Mouse (Mus musculus) embryonic facial prominence, embryonic 14.5 days (tissue): Measurements from ENCODE around the gene Car12. TPM values are rescaled to one million over a fixed set of nuclear protein-coding genes. Genes with fewer than 3 reads are reported as not detected.

Experiments used
- ATAC-seq: fragments of 200-750 bp; cut with Nextera tagmentation; 2 replicates; pipeline ENCODE4 v1.8.0; 2017; ENCODE audit warnings: low read depth, moderate number of reproducible peaks, moderate TSS enrichment
- DNase-seq: peaks from one replicate; pipeline ENCODE4 v3.0.0-alpha.2; 2015; ENCODE audit warnings: low spot score
- H3K27ac ChIP-seq: fragments of 300-500 bp; sonication (generic); replicated peaks from 2 replicates; pipeline ENCODE4 v1.5.1; 2014; ENCODE audit warnings: low read depth, mild to moderate bottlenecking, low read length, moderate library complexity
- H3K27me3 ChIP-seq: fragments of 300-500 bp; sonication (generic); replicated peaks from 2 replicates; pipeline ENCODE4 v1.6.1; 2014; ENCODE audit warnings: low read length; ENCODE audit not compliant: control insufficient read depth, insufficient read depth
- H3K36me3 ChIP-seq: fragments of 300-500 bp; sonication (generic); 2 replicates; pipeline ENCODE4 v1.6.1; 2014; ENCODE audit warnings: low read length, mixed read lengths; ENCODE audit not compliant: control insufficient read depth, insufficient read depth
- H3K4me1 ChIP-seq: fragments of 300-500 bp; sonication (generic); 2 replicates; pipeline ENCODE4 v1.6.1; 2014; ENCODE audit warnings: antibody characterized with exemption, low read length; ENCODE audit not compliant: control insufficient read depth, insufficient read depth
- H3K4me2 ChIP-seq: fragments of 300-500 bp; sonication (generic); 2 replicates; pipeline ENCODE4 v1.6.1; 2014; ENCODE audit warnings: low read depth, mild to moderate bottlenecking, low read length, moderate library complexity, mixed read lengths
- H3K4me3 ChIP-seq: fragments of 300-500 bp; sonication (generic); 2 replicates; pipeline ENCODE4 v1.5.1; 2014; ENCODE audit warnings: low read depth, mild to moderate bottlenecking, low read length
- H3K9ac ChIP-seq: fragments of 300-500 bp; sonication (generic); 2 replicates; pipeline ENCODE4 v1.6.1; 2014; ENCODE audit warnings: low read depth, mild to moderate bottlenecking, low read length, moderate library complexity, mixed read lengths
- H3K9me3 ChIP-seq: fragments of 300-500 bp; sonication (generic); 2 replicates; pipeline ENCODE4 v1.6.1; 2016; ENCODE audit warnings: low read length; ENCODE audit not compliant: control insufficient read depth
- WGBS: fragments of 180-500 bp; shearing (Covaris S2); extraction: QIAGEN DNeasy Blood & Tissue Kit; methylation state at CpG from one replicate; pipeline ENCODE4 v1.1.7; 2014; 5-methylcytosine and 5-hydroxymethylcytosine counted together
- polyA plus RNA-seq: library from polyadenylated mRNA; unstranded; fragments of >200 nt; fragmentation: Nextera tagmentation; extraction: Ambion mirVana; gene quantifications from 2 replicates; pipeline ENCODE4 v1.2.1, GENCODE M21; 2014

Car12 gene
- polyA plus RNA-seq, 1 experiment from 2014 or later, result 10.3 TPM

- H3K9me3 ChIP-seq, result no peaks in the 10 kb centered on the region
- H3K4me1 ChIP-seq, result no peaks in the 10 kb centered on the region; the same call in 1 of the 2 replicates
- 82% methylated on average over 6 of the region's 6 CpGs for WGBS
- H3K4me3 ChIP-seq, result no peak overlapping the region
- H3K36me3 ChIP-seq, result no peaks in the 10 kb centered on the region
- ATAC-seq (no peak), DNase-seq (no peak)
- no peaks in the 10 kb centered on the region for H3K27me3 ChIP-seq
- H3K27ac ChIP-seq, result no peak overlapping the region
- no peak overlapping the region for H3K4me2 ChIP-seq
- no peak overlapping the region for H3K9ac ChIP-seq
These were observed 21.1 kb downstream of the Car12 start for GRCm38 (mm10) chr9:66734568-66734967.

DNA sequence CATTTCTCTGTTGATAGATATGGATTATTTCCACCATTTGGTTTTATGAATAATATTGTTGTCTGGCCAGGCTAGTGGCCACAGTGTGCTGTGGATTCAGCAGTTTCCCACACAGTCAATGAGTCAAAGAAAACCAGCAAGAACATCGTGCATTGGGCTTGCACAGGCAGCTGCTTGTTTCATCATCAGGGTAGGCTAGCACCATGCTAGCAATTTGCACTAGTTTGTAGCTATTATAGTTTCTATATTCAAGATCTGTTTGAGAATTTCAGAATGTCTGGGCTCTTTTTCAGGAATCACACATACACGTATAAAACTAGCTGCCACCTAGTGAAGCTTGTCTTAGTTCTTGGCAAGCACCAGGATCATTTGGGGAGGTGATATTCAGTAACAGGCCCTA, 21.6 kb downstream of the Car12 start:
- Histone ChIP-seq H3K4me2 (no peak overlapping the region), H3K27me3 (no peaks in the 10 kb centered on the region), H3K9ac (no peak overlapping the region), H3K4me1 (no peaks in the 10 kb centered on the region; the same call in 1 of the 2 replicates), H3K9me3 (no peaks in the 10 kb centered on the region), H3K4me3 (no peak overlapping the region), H3K27ac (no peak overlapping the region), H3K36me3 (no peaks in the 10 kb centered on the region)
- ATAC-seq (no peak), DNase-seq (no peak)
- 88% methylated on average over 2 of the region's 2 CpGs for WGBS

DNA sequence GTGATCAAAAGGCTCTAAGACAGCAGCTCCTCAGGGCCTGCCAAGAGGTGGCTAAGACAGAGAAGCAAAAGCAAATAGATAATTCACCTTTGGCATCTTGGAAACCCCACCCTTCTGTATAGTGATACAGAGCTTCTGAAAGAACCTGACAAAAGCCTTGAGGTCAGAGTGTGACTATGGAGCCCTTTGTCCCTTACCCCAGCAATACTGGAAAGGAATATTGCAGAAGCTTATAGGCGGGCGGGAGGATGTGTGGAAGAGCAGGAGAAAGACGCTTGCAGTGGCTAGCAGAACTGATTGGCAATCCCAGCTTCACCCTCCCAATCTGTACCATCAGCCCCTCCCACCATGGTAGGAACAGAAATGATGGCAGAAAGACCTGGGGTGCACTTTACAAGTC, 22.5 kb downstream of the Car12 start:
- no peak for ATAC-seq

GRCm38 (mm10) chr9:66736551-66736950, 23.1 kb downstream of the Car12 start:
- H3K9ac ChIP-seq, result no peak overlapping the region
- H3K4me2 ChIP-seq, result no peak overlapping the region
- H3K4me1 ChIP-seq, result no peaks in the 10 kb centered on the region
- no peak overlapping the region for H3K4me3 ChIP-seq
- no peak overlapping the region for H3K27ac ChIP-seq
- no peaks in the 10 kb centered on the region for H3K36me3 ChIP-seq
- DNase-seq, result no peak
- H3K9me3 ChIP-seq, result no peaks in the 10 kb centered on the region
- 94% methylated on average over 2 of the region's 2 CpGs for WGBS
- no peaks in the 10 kb centered on the region for H3K27me3 ChIP-seq
- ATAC-seq, result no peak

More for the DNA sequence above, 22.5 kb downstream of the Car12 start:
- no peak overlapping the region for H3K4me2 ChIP-seq
- no peak overlapping the region for H3K9ac ChIP-seq
- no peaks in the 10 kb centered on the region for H3K27me3 ChIP-seq
- 76% methylated on average over 3 of the region's 3 CpGs for WGBS
- H3K4me1 ChIP-seq, result no peaks in the 10 kb centered on the region
- H3K36me3 ChIP-seq, result no peaks in the 10 kb centered on the region
- no peak overlapping the region for H3K27ac ChIP-seq
- H3K9me3 ChIP-seq, result no peaks in the 10 kb centered on the region
- H3K4me3 ChIP-seq, result no peak overlapping the region
- DNase-seq, result no peak

DNA sequence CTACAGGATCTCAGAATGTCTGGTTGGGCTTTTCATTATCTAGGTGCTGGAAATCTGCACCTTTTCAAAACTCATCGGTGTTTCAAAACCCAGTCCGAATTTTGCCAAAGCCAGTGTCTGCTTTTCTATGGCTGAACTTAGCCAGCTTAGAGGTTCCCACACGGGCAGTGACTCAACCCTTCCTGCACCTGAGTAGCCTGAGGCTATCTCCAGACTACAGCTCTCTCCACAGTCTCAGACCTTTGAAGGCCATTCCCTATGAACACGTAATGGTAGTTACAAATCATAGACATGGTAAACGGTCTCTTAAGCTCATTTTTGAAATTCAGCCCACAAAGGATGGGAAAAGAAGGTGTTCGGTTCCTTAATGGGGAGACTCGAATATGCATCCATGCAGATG, 26.0 kb downstream of the Car12 start:
- ATAC-seq, result no peak
- WGBS, result 71% methylated on average over 7 of the region's 7 CpGs
- no peak overlapping the region for H3K4me2 ChIP-seq

DNA sequence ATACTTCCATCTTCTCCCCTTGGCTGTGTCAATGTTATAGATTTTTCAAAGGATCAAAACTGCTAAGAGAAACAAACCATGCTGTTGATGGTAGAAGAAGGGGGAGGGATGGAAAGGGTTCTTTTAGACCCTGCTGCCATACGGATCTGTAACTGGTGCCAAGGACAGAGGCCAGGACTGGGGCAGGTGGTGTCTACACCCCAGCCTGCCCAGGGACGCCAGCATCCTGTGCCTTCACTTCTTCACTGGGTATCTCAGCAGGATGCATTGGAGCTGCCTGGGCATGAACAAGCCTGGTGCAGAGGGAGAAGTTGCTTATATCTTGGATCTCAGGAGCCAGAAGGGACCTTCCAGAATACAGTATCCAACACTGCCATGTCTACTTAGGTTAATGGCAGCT, 31.0 kb downstream of the Car12 start:
- H3K4me3 ChIP-seq, result no peak overlapping the region
- H3K4me2 ChIP-seq, result no peak overlapping the region
- ATAC-seq (no peak), DNase-seq (no peak)
- H3K9me3 ChIP-seq, result no peaks in the 10 kb centered on the region
- peaks cover 7% of the 10 kb centered on the region; the same call in 1 of the 2 replicates for H3K4me1 ChIP-seq
- H3K27me3 ChIP-seq, result no peaks in the 10 kb centered on the region
- no peaks in the 10 kb centered on the region for H3K36me3 ChIP-seq
- H3K9ac ChIP-seq, result no peak overlapping the region
- H3K27ac ChIP-seq, result no peak overlapping the region
- 76% methylated on average over 2 of the region's 2 CpGs for WGBS

More for the DNA sequence above, 26.0 kb downstream of the Car12 start:
- Histone ChIP-seq H3K4me1 (peaks cover 4% of the 10 kb centered on the region; the same call in 1 of the 2 replicates), H3K27me3 (no peaks in the 10 kb centered on the region), H3K4me3 (no peak overlapping the region), H3K27ac (no peak overlapping the region), H3K9me3 (no peaks in the 10 kb centered on the region), H3K36me3 (no peaks in the 10 kb centered on the region), H3K9ac (no peak overlapping the region)
- no peak for DNase-seq

- H3K4me3 ChIP-seq, result no peak overlapping the region
- no peak overlapping the region for H3K27ac ChIP-seq
- H3K9ac ChIP-seq, result no peak overlapping the region
- ATAC-seq, result no peak
- 82% methylated on average over 15 of the region's 15 CpGs for WGBS
- H3K4me1 ChIP-seq, result peaks cover 4% of the 10 kb centered on the region; the same call in 1 of the 2 replicates
- 0 out of 2 replicates have a peak, but pooled peaks cover 3% of the 10 kb centered on the region for H3K36me3 ChIP-seq
- DNase-seq, result no peak
- H3K27me3 ChIP-seq, result no peaks in the 10 kb centered on the region
- H3K9me3 ChIP-seq, result no peaks in the 10 kb centered on the region
- H3K4me2 ChIP-seq, result no peak overlapping the region
These were observed 34.9 kb downstream of the Car12 start for GRCm38 (mm10) chr9:66748390-66748789.

- Histone ChIP-seq H3K4me3 (no peak overlapping the region), H3K27ac (no peak overlapping the region), H3K36me3 (0 out of 2 replicates have a peak, but pooled peaks cover 3% of the 10 kb centered on the region), H3K9me3 (no peaks in the 10 kb centered on the region), H3K4me1 (no peaks in the 10 kb centered on the region), H3K4me2 (no peak overlapping the region), H3K9ac (no peak overlapping the region), H3K27me3 (no peaks in the 10 kb centered on the region)
- DNase-seq, result no peak
- WGBS, result 88% methylated on average over 6 of the region's 6 CpGs
- ATAC-seq, result no peak
These were observed 39.4 kb downstream of the Car12 start for GRCm38 (mm10) chr9:66752849-66753248.

- no peaks in the 10 kb centered on the region for H3K27me3 ChIP-seq
- ATAC-seq (no peak), DNase-seq (no peak)
- no peaks in the 10 kb centered on the region for H3K9me3 ChIP-seq
- no peak overlapping the region for H3K4me2 ChIP-seq
- WGBS, result 36% methylated on average over 1 of the region's 1 CpGs
- H3K36me3 ChIP-seq, result no peaks in the 10 kb centered on the region
- no peak overlapping the region for H3K27ac ChIP-seq
- no peak overlapping the region for H3K4me3 ChIP-seq
- no peaks in the 10 kb centered on the region for H3K4me1 ChIP-seq
- H3K9ac ChIP-seq, result no peak overlapping the region
These were observed 47.5 kb downstream of the Car12 start for GRCm38 (mm10) chr9:66760991-66761390.
